Mouse (Mus musculus) stomach, postnatal 0 days (tissue): Measurements from ENCODE around the gene Fbxl13.

Source experiments
- CTCF ChIP-seq: IDR thresholded peaks from 2 replicates; pipeline ENCODE4 v1.5.1; 2016; ENCODE audit warnings: antibody characterized with exemption, low read depth, mild to moderate bottlenecking, moderate library complexity
- EP300 ChIP-seq: optimal IDR thresholded peaks from 2 replicates; pipeline ENCODE3; 2016; ENCODE audit warnings: antibody characterized with exemption

GRCm38 (mm10) chr5:21643606-21644005 lies 1.8 kb downstream of the Fbxl13 start:
- TF ChIP-seq EP300 = no peak
- no peak for TF ChIP-seq CTCF
